Mouse (Mus musculus) cortical plate, adult 2 months (tissue): Measurements from ENCODE around the gene Dstyk.

Experiments used
- CTCF ChIP-seq: fragments of 200-500 bp; IDR thresholded peaks from 2 replicates; pipeline ENCODE4 v1.5.1; 2011; ENCODE audit warnings: mild to moderate bottlenecking, control low read depth, low read length; ENCODE audit not compliant: insufficient read depth; ENCODE audit errors: extremely low read depth
- POLR2A ChIP-seq: fragments of 200-500 bp; IDR thresholded peaks from 2 replicates; pipeline ENCODE4 v1.6.1; 2011; ENCODE audit warnings: mild to moderate bottlenecking, low read length, control low read depth; ENCODE audit not compliant: insufficient read depth; ENCODE audit errors: extremely low read depth

DNA sequence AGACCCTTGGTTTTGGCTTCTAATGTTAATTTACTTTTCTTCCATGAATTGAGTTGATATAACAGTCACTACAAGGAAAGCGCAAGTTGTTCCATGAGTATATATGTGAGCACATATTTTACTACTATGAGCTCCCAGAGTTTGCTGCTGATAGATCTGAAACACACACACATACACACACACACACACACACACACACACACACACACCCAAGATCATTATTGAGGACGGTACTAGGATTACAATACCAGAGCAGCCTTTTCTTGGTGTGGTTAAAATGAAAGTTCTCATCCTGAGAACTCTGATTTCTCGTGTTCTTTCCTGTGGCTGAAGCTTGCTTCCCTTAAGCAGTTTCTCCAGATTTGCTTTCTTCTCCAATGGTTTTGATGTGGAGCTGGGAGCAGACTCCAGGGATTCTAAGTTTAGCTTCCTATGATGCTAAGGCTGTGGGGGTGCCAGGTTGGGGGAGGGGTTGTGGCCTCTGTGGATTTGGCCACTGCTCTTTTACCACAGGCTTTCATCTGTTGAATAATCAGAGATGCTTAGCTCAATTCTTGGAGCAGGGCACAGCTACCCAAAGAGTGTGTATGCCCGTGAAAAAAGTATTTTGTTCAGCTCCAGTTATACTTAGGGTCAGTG, 19.1 kb downstream of the Dstyk start:
- TF ChIP-seq CTCF (no peak), POLR2A (no peak)
